Mouse (Mus musculus): Measurements from ENCODE around the gene Cyb561d1. TPM values are rescaled to one million over a fixed set of nuclear protein-coding genes. Genes with fewer than 3 reads are reported as not detected.

The Cyb561d1 gene
- total RNA-seq, 2 experiments from 2014 or later: 7.3 to 8.6 TPM

DNA sequence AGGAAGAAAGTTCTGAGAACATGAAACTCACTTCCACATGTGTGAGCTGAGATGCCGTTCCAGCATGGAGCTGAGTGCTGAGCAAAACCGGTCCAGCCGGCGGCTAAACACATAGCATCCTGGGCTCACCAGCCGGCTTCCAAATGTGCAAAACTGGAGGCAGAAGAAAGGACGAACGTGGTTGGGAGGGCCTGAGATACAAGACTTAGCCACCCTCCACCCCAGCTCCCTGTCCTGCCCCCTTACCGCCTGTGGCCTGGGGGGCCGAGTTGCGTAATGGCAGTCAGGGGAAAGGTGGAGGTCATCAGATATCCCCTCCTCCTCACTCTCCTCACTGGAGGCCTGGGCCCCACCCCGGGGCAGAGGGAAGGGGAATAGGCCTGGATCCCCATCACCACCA lies 3.5 kb upstream of the Cyb561d1 start:
- DNase-seq (ENCODE audit: low spot score in 2 of 2): no peak

DNA sequence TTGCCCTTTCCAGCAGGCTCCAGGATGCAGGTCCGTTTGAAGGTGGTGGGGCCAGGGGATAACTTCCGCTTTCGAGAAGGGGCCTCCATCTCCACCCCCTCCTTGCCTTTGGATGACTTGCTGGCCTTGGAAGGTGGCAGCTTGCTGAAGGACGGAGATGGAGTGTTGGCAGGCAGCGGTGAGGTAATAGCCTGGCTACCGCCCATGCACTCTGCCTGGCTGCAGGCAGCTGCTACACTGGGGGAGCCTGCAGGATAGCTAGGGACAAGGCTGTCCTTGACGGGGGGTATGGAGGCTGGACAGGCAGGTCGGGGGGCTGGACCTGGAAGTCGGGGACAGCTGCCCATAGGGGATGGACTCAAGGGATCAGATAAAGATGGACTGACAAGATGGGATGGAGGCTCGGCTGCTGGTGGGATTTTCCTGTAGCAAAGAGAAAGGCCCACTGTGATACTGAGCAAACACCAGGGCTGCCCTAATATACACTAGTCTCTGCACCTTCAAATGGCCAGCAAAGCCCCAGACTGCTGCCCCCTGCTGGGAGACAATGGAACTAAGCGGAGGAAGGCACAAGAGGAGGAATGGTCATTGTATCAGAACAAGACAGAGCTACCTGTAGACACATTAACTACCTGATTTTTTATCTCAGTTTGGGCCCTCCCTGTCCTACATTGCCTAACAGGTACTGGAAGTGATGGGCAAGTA lies 2.8 kb upstream of the Cyb561d1 start:
- DNase-seq (ENCODE audit: low spot score in 2 of 2): peak; percentile 68 to 79

DNA sequence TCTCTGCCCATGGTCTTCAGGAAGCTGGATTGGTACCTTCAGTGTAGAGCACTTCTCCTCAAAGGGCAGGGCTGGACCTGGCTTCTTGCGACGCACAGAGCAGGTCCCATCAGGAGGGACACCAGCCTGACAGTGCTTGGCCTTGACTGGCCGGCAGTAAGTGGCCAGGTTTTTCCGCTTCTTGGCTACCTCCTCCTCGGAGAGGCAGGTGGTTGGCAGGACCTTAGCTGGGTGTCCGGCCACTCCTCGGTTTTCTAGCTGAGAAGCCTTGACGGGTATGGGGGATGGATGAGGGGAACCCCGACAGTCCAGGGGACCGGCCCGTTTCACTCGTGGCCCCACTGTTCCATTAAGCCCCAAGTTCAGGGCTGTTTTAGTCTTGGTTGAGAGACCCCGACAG lies 2.2 kb upstream of the Cyb561d1 start:
- no peak for DNase-seq (ENCODE audit: low spot score in 2 of 2)

DNA sequence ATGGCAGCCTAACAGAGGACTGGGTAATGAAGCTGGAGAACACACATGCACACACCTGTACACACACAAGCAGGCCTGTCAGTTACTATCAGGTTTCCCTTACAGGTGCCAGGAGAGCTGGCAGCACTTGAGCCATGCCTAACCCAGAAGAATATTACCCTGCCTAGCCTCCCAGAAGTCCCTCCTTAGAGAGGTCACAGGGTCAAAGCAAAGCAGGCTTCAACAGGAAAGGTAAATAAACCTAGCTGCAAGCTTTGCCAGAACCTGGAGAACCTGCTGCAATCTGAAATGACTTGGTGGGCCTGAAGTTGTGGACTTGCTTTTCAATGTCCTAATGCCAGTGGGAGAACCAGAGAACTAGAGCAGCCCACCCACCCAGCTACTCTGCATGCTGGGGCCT lies 1.5 kb upstream of the Cyb561d1 start:
- no peak for DNase-seq (ENCODE audit: low spot score in 2 of 2)

DNA sequence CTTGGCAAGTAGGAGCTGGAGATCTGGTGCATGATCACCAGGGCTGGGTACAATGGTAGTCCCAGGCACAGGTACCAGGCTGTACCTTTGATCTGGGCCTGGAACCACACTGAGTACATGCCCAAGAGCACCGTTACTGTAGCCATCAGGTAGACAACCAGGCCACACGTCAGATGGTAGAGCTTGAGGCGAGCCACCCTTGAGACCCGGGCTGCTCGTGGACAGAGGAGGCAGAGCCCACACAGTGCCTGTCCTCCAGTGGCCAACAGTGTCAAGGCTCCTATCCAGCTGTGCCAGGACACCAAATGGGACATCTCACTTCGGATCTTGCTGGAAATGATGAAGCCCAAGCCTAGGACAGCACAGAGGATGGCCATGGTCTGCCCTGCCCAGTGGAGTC lies 1.8 kb downstream of the Cyb561d1 start:
- DNase-seq (ENCODE audit: low spot score in 2 of 2): no peak

DNA sequence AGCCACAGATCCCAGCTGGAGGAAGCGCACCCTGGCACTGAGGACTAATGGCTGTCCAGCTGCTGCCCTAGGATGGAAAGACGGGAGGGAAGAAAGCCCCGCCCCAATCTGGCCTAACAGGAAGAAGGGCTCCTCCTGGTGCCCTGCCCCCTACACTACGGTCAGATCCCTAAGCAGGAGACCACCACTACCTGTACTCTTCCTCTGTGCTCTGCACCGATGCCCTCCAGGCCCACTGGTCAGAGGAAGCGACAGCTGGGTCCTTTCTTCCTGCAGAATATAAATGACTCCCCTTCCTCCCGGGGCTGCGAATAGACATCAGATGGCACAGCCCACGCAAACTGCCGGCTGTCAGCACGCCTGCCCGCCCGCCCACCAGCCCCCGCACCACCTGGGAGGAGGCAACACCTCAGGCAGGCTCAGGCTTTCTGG lies 3.9 kb downstream of the Cyb561d1 start:
- no peak for DNase-seq (ENCODE audit: low spot score in 2 of 2)

DNA sequence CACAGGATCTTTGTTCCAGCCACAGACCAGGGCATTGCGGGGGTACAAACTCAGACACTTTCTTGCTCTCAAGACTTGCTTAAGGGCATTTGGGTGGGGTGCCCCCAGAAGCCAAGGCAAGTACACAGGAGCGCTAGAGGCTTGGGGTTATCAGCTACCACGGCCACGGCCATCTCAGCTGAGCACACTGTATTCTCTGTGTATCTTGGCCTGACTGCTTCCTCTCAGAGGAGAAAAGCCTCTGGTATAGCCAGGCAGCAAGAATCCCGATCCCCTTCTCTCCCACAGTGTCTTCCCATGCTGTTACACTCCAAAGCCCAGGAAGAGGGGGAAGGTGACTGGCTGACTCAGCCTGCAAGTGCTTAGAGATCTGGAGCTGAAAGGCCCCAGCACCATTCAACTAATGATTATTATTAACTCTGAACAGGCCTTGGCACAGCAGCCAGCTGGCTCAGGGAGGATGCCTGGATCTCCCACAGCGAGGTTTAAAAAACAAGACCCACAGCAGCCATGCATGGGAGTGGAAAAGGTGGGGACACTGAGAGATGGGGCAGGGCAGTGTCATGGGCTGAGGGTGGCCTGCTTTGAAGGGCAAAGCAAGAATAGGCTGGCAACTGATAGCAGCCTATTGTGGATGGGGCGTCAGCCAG lies 4.9 kb downstream of the Cyb561d1 start:
- DNase-seq (ENCODE audit: low spot score in 2 of 2): no peak

DNA sequence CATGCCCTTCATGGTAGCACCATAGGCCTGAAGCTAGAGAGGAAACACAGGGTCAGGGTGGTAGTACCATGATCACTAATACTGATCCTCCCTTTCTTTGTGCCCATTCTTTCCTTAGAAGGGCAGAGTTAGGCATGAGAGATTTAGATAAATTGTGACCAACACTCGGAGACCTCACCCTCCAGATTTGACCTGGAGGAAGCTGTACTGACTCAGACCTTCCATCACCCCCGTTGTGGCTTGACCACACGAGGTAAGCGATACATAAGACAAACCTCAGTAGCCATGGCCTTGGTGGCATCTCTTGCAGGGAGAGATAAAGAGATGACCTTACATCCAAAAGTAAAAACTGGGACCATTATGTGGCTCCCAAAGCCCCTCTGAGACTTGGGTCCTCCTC lies 5.7 kb downstream of the Cyb561d1 start:
- no peak for DNase-seq (ENCODE audit: low spot score in 2 of 2)

DNA sequence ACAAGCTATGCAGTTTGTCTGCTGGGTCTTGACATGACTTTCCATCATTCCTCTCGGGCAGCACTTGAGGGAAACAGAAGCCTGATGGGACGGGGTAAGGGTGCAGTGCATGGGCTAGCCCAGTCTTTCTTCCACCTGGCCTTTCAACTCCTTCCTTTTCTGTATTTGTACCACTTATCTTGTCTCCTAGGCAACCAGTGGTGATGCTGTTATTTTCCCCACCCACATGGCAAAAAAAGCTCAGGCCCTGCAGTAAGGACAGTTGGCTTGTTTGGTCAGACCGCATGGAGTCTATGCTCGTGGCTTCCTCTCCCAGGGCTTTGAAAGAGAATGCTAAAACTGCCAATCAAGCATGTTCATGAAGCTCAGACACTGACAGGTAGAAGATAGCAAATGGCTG lies 7.3 kb downstream of the Cyb561d1 start:
- no peak for DNase-seq (ENCODE audit: low spot score in 2 of 2)

DNA sequence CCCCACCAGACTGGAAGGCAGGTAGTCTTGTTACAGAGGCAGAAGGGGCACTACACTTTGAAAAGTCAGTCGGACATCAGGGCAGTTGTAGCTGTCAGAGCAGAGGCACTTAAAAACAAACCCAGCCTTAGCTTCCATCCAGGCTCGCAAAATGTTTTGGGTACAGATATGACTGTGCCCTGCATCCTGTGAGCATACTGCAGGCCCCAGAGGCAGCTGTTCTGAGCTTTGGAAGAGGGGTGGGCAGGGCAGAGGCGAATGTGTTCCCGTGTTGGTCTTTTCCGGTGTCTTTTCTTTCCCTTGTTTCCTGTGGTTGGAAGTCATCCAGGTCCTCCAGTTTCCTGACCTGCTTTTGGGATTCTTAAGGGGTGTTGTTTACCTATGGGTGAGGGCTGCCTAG lies 11.1 kb downstream of the Cyb561d1 start:
- no peak for DNase-seq (ENCODE audit: low spot score in 2 of 2)

DNA sequence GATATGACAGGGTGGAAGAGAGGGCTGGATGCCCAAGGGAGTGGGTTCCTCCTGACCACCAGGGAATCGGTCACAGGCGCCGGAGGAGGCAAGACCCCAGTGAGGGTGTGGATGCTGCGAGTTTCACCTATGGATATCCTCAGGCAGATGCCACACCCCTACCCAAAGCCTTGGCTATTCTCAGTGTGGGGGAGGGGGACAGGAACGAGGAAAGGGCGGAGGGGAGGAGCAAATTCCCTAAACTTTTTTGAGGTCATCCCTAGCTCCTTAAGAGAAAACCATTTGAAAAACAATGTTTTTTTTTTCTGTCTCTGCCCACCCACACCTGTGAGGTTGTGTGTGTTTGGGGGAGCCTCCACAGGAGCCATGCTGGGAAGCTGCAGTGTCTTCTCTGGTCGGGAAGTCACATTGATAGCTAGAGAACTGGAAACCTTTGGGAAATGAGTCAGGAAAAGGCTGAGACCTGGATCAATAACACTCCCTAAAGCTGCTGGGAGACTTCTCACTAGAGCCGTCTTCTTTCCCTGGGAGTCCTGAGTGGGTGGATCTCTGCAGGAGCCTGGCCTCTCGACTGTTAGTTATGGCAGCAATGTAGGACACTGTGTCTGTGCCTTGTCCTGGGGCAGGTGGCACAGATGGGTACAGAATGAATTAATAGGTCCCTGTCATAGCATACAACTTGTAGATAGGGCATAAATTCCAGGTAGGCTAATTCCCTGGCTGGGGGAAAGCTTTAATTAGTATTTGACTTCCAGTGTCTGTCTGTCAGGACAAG lies 12.1 kb downstream of the Cyb561d1 start:
- no peak for DNase-seq (ENCODE audit: low spot score in 2 of 2)

DNA sequence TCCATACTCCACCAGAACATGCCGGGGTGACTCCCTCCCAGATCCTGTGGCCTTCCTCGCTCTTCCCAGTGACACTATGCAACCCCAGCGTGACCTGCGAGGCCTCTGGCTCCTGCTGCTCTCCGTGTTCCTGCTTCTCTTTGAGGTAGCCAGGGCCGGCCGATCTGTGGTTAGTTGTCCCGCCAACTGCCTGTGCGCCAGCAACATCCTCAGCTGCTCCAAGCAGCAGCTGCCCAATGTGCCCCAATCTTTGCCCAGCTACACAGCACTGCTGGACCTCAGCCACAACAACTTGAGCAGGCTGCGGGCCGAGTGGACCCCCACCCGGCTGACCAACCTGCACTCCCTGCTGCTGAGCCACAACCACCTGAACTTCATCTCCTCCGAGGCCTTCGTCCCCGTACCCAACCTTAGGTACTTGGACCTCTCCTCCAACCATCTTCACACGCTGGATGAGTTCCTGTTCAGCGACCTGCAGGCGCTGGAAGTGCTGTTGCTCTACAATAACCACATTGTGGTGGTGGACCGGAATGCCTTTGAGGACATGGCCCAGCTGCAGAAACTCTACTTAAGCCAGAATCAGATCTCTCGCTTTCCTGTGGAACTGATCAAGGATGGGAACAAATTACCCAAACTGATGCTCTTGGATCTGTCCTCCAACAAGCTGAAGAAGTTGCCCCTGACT lies 13.8 kb downstream of the Cyb561d1 start:
- no peak for DNase-seq (ENCODE audit: low spot score in 2 of 2)

DNA sequence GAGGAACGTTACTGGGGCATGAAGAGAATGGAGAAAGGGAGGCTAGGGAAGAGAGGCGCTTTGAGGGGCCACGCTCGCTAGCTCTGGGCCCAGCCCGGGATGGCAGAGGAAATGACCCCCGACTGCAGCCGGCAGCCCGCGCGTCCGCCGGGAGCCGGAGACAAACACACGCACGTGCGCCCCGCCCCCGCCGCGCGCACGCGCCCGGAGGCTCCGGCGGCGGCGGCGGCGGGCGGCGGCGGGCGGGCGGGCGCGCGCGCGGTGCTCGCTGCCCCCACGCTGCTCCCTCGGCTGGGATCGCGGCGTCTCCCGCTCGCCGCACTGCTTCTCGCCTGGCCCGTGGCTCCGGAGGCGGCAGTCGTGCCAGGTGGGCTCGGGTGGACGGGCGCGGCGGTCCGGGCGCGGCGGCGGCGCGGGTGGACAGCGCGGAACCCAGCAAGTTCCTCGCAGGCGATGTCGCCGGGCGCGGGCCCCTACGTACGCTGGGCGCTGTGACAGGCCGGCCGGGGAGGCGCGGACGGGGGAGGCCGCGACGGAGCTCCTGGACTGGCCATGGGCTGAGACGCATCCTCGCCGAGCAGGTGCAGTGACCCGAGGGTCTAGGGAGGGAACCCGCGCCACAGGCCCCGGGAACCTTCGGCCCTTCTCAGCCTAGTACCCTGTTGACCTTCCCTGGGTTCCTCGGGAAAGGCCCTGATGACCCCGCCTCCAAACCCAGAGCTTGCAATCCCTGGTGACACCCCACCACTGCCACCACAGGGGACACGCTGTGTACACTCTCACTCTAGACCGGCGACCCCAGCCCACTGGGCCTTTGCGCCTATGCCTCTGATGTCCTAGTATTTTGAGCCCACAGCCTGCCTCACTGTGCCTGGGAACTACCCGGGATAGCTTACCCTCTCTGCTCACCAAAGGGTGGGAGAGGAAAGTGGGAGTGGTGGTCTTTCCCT lies 14.6 kb downstream of the Cyb561d1 start, which contains the start of gene Amigo1:
TSS of gene Amigo1 (plus strand) at position 238 of the 950 bp plus-strand sequence.
- DNase-seq (ENCODE audit: low spot score in 2 of 2): peak; percentile 63 to 69

DNA sequence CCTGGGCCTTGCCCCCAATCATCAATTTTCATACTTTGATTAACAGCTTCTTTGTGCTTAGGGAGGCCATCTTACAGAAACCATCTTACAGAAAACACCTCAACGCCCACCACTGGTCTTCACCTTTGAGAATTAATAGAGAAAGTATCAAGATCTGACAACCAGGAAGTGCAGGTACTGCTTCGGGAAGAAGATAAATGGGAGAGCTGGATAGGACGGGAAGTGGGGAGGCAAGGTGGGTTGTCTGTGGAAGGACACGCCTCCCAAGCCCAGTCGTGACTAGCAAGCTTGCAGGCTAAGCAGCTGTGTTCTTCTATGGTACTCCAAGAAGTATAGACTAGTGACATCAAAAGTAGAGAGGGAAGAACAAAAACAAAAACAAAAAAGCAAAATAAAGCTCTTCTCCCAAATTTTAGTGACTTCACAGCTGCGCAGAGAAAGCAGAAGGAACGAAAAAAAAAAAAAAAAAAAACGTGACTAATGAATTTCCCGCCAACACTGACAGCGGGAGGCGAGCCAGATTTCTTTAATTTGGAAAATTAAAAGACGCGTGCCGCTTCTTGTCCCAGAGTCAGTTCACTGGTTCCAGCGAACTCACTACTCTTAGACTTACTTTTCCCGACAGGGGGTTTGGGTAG lies 15.4 kb downstream of the Cyb561d1 start:
- DNase-seq (ENCODE audit: low spot score in 2 of 2): no peak

DNA sequence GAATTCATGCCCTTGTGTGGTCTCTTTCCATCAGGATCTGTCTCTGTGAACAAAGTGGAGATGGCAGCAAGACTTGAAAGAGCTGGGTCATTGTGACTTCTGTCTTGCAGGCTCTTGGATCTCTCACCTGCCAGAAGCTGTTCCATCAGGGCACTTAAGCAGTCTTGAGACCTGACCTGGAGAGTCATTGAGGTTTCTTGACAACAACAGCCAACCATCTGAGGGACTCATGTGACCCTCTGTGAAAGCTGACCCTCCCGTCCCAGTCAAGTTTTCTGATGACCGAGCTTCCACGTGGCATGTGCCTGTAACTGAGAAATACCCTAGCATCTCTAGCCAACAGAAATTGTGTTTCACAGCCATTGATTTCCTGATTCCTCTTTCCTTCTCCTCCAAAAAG lies 16.3 kb downstream of the Cyb561d1 start:
- no peak for DNase-seq (ENCODE audit: low spot score in 2 of 2)

DNA sequence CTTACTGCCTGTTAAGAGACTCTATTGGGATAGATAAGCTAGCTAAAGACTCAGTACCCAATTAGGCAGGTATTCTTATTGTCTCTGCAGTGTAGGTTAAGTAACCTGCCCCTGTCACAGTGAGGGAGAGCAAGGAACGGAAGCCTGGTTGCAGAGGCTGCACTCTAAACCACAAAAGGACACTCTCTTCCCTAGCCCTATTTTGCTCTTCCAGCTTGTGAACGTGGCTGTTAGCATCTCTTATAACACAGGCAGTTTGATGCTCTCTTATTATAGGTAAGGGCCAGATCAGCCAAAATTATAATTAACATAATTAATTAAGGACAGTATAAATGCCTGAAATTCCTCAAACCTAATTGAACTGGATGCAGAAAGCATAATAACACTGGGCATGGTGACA lies 20.5 kb downstream of the Cyb561d1 start:
- no peak for DNase-seq (ENCODE audit: low spot score in 2 of 2)

DNA sequence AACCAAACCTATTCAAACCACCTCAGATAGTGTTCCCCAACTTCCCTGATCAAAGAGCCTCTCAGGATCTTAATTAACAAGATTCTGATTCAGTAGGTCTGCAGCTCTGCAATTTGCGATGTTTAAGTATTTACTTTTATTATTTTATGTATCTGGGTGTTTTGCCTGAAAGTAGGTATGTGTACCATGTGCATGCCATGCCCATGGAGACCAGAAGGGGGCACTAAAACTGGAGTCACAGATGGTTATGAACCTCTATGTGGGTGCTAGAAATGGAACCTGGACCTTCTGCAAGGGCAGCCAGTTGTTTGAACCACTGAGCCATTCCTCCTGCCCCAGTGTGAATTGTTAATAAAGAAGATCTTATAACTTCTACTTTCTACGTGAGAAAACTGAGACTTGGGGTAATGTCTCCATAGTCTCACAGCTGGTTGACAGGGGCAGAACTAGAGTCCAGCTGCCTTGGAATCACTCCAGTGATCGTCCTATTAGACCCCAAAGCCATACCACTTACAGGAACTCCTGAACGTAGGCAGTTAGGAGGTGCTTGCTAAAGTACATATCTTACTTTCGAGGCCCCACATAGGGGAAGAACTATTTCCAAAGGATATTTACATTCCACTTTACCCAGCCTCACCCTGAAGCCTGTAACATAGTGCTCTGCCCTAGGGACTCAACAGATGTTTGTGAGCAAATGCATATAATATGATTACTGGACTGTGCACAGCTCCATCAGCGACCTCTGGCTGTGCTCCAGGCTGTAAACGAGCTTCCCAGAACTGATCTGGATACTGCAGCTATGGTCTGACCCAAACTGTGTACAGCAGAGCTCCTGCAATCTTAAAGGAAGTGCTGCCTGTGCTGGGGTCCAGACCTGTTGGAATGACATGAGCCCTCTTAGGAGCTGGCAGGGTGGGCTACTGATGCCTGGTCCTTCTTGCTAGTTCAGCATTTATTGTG lies 22.0 kb downstream of the Cyb561d1 start:
- DNase-seq (ENCODE audit: low spot score in 2 of 2): no peak

DNA sequence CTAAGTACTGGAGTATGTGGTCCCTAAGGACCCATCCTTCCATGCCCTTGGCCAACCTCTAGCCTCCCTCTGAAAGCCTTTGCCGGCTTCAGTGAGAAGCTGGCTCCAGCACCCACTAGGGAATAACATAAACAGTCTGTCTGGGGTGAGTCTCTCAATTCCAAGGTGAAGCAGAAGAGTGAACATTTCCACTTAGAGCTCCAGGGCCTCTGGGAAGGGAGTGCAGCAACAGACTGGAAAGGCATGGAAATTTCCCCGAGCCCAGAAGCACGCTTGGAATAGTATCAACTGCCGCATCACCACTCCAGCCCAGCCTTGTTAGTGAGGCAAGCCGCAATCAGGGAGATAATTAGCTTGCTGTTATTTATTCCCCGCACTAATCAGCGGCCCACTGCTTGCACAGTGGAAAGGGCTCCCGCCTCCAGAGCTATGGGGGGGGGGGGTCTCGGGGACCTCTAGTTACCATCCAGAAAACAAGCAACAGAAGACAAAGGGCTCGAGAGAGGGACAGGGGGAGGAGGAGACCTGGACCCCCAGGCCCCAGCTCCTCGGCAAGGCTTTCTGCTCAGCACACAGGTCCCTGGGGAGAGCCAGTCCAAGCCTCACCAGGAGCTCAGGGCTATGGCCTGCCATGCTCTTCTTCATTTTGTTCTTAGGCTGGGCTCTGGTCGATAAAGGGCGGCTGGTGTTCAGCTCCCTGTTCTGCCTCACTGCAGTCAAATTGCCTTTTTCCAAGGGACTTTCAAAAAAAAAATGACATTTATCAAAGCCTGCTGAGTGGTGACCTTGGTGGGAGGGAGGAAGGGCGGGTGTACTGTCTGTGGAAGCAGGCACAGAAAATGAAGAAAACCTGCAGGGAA lies 26.1 kb downstream of the Cyb561d1 start:
- peak in 1 of 2 experiments; percentile 40 for DNase-seq (ENCODE audit: low spot score in 2 of 2)
